Mouse (Mus musculus) layer of hippocampus, adult 18-20 months (tissue): Measurements from ENCODE around the gene Taar1. TPM values are rescaled to one million over a fixed set of nuclear protein-coding genes. Genes with fewer than 3 reads are reported as not detected.

ENCODE experiments used
- total RNA-seq, 2 experiments: library from RNA; stranded (reverse); gene quantifications; 2 replicates each; pipeline ENCODE4 v1.2.3; 2021

Gene Taar1
- total RNA-seq, 2 experiments from 2014 or later, result not detected

Other genes with a start within 250 kb of the Taar1 start
- gene Rps12, start 133.1 kb upstream of the Taar1 start, total RNA-seq, result 100 to 1,000 TPM; 261 to 307 TPM
- gene Slc18b1, start 123.4 kb upstream of the Taar1 start, total RNA-seq, result 10 to 100 TPM; 26.7 to 28.6 TPM
- gene Vnn3, start 68.9 kb upstream of the Taar1 start, total RNA-seq, result under 1 TPM in 1 of 2 experiments, not detected in 1; 0.23 TPM
- under 1 TPM in 1 of 2 experiments, not detected in 1; 0.37 TPM for gene Vnn1, start 25.7 kb upstream of the Taar1 start, total RNA-seq
- not detected for gene Taar2, start 18.2 kb downstream of the Taar1 start, total RNA-seq
- gene Taar3, start 29.2 kb downstream of the Taar1 start, total RNA-seq, result not detected
- not detected for gene Taar4, start 40.1 kb downstream of the Taar1 start, total RNA-seq
- not detected for gene Taar5, start 50.4 kb downstream of the Taar1 start, total RNA-seq
- gene Taar6, start 65.3 kb downstream of the Taar1 start, total RNA-seq, result not detected
- gene Taar7a, start 73.1 kb downstream of the Taar1 start, total RNA-seq, result not detected
- not detected for gene Taar7b, start 79.6 kb downstream of the Taar1 start, total RNA-seq
- gene Taar7d, start 106.9 kb downstream of the Taar1 start, total RNA-seq, result not detected
- not detected for gene Taar7e, start 117.3 kb downstream of the Taar1 start, total RNA-seq
- gene Taar7f, start 129.2 kb downstream of the Taar1 start, total RNA-seq, result not detected
- gene Taar8a, start 156.1 kb downstream of the Taar1 start, total RNA-seq, result not detected
- not detected for gene Taar8b, start 171.9 kb downstream of the Taar1 start, total RNA-seq
- not detected for gene Taar8c, start 181.6 kb downstream of the Taar1 start, total RNA-seq
- gene Taar9, start 189.2 kb downstream of the Taar1 start, total RNA-seq, result not detected
- gene Stx7, start 228.9 kb downstream of the Taar1 start, total RNA-seq, result 100 to 1,000 TPM; 134 to 140 TPM